Mouse (Mus musculus) cerebellum, adult (tissue): ENCODE data around the gene Polr2a.
"Not testable (repeated sequence)": the region's sequence is repeated elsewhere in the genome, so short reads cannot be mapped to it uniquely, and the experiment has no call there.

Experiments
- ATAC-seq: cut with Nextera tagmentation; 2 replicates; pipeline ENCODE4 v1.9.2; 2017; ENCODE audit warnings: mild to moderate bottlenecking, moderate library complexity, mixed read lengths; ENCODE audit not compliant: insufficient number of reproducible peaks, low FRiP score, low TSS enrichment

Polr2a gene

GRCm38 (mm10) chr11:69757303-69758089 lies 941 bp downstream of the Polr2a start:
- no peak for ATAC-seq

- no peak for ATAC-seq
These were observed 3.7 kb downstream of the Polr2a start for GRCm38 (mm10) chr11:69754701-69755100.

- ATAC-seq = no peak
These were observed 4.2 kb downstream of the Polr2a start for GRCm38 (mm10) chr11:69754233-69754632.

- ATAC-seq = no peak
These were observed 5.8 kb downstream of the Polr2a start for GRCm38 (mm10) chr11:69752686-69753085.

- no peak for ATAC-seq
These were observed 6.8 kb downstream of the Polr2a start for GRCm38 (mm10) chr11:69751635-69752034.

GRCm38 (mm10) chr11:69731408-69731807 lies 27.0 kb downstream of the Polr2a start:
- not testable (repeated sequence) for ATAC-seq

GRCm38 (mm10) chr11:69729063-69729462 lies 29.4 kb downstream of the Polr2a start:
- no peak for ATAC-seq

GRCm38 (mm10) chr11:69725951-69726350 lies 32.5 kb downstream of the Polr2a start:
- ATAC-seq = no peak

- ATAC-seq = no peak
These were observed 35.4 kb downstream of the Polr2a start for GRCm38 (mm10) chr11:69723074-69723473.

- ATAC-seq = no peak
These were observed 37.6 kb downstream of the Polr2a start for GRCm38 (mm10) chr11:69720852-69721251.

GRCm38 (mm10) chr11:69719423-69719822 lies 39.0 kb downstream of the Polr2a start:
- ATAC-seq = no peak

- ATAC-seq = no peak
These were observed 39.8 kb downstream of the Polr2a start for GRCm38 (mm10) chr11:69718661-69719060.

GRCm38 (mm10) chr11:69716953-69717352 lies 41.5 kb downstream of the Polr2a start:
- no peak for ATAC-seq

- ATAC-seq = no peak
These were observed 42.5 kb downstream of the Polr2a start for GRCm38 (mm10) chr11:69715929-69716328.

GRCm38 (mm10) chr11:69715482-69715881 lies 43.0 kb downstream of the Polr2a start:
- ATAC-seq = no peak

- no peak for ATAC-seq
These were observed 43.7 kb downstream of the Polr2a start for GRCm38 (mm10) chr11:69714636-69715329.

- ATAC-seq = no peak
These were observed 45.3 kb downstream of the Polr2a start for GRCm38 (mm10) chr11:69712954-69713672.

GRCm38 (mm10) chr11:69711082-69711481 lies 47.4 kb downstream of the Polr2a start:
- no peak for ATAC-seq

- no peak for ATAC-seq
These were observed 48.0 kb downstream of the Polr2a start for GRCm38 (mm10) chr11:69710470-69710869.

- ATAC-seq = no peak
These were observed 48.6 kb downstream of the Polr2a start for GRCm38 (mm10) chr11:69709554-69710446.
